Mouse (Mus musculus): ENCODE results near the gene Drap1. TPM values are rescaled to one million over a fixed set of nuclear protein-coding genes. Genes with fewer than 3 reads are reported as not detected.

Drap1 gene
- polyA plus RNA-seq, 1 experiment from 2014 or later = 236 TPM

DNA sequence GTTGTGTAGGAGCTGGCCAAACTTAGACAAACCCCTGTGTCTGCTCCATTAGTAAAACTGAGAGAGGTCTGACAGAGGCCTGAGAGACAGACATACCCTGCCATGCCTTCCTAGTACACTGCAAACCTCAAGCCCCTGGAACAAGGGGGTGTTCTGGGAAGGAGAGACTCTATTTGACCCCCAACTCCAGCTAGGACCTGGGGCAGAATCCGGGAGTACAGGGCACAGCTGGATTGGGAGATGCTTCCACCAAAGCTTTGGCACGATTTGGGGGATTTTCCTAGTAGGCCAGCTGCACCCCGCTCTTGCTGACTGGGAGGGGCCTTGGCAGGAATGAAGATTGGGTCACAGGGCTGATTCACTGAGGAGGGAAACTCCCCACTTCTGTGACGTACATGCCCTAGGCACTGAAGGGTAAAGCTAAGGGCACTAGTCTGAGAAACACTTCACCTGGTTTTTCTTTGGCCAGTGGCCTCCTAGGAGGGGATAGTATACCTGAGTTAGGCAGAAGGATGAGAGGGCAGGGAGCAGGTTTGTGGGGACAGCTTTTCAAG lies 7.2 kb upstream of the Drap1 start:
- no peak overlapping the region for H3K4me3 ChIP-seq (ENCODE audit: low read length)
- H3K36me3 ChIP-seq (ENCODE audit: insufficient read depth, low read length) = peaks cover 3% of the 10 kb centered on the region; the same call in 1 of the 2 replicates
- no peak for ATAC-seq (ENCODE audit: low FRiP score, low TSS enrichment)
- H3K27me3 ChIP-seq (ENCODE audit: insufficient read depth, low read length) = no peaks in the 10 kb centered on the region
- no peak overlapping the region for H3K9ac ChIP-seq (replicated peaks; ENCODE audit: low read length)
- H3K4me1 ChIP-seq (ENCODE audit: insufficient read depth, low read length) = peaks cover 16% of the 10 kb centered on the region
- no peaks in the 10 kb centered on the region for H3K9me3 ChIP-seq (ENCODE audit: low read length)
- H3K4me2 ChIP-seq (replicated peaks; ENCODE audit: low read depth, low read length) = no peak overlapping the region
- 67% methylated on average over 4 of the region's 4 CpGs for WGBS
- no peak overlapping the region for H3K27ac ChIP-seq (ENCODE audit: low read length)

DNA sequence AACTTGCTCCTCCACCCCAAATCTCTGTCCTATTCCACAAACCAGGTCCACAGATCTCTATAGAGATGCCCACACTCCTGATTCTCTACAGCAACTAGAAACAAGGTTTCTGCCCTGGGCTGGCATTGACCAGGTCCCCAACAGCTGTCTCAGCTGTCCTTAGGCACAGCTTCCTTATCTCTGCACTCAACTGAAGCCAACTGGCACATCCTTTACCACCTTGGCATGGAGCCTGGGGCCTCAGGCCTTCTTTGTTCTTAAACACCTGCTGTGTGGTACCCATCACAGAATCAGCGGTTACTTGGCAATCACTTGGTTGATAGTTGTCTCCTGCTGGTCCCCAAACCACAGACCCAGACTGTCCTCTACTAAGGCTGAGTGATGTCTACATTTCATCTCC lies 5.6 kb upstream of the Drap1 start:
- no peak for ATAC-seq (ENCODE audit: low FRiP score, low TSS enrichment)
- Histone ChIP-seq H3K27me3 (ENCODE audit: insufficient read depth, low read length) (no peaks in the 10 kb centered on the region), H3K4me2 (replicated peaks; ENCODE audit: low read depth, low read length) (no peak overlapping the region), H3K9ac (replicated peaks; ENCODE audit: low read length) (no peak overlapping the region), H3K4me1 (ENCODE audit: insufficient read depth, low read length) (peaks cover 29% of the 10 kb centered on the region), H3K9me3 (ENCODE audit: low read length) (no peaks in the 10 kb centered on the region), H3K36me3 (ENCODE audit: insufficient read depth, low read length) (peaks cover 12% of the 10 kb centered on the region), H3K4me3 (ENCODE audit: low read length) (no peak overlapping the region), H3K27ac (ENCODE audit: low read length) (no peak overlapping the region)
- whole genome bisulfite sequencing = 90% methylated on average over 1 of the region's 1 CpGs

DNA sequence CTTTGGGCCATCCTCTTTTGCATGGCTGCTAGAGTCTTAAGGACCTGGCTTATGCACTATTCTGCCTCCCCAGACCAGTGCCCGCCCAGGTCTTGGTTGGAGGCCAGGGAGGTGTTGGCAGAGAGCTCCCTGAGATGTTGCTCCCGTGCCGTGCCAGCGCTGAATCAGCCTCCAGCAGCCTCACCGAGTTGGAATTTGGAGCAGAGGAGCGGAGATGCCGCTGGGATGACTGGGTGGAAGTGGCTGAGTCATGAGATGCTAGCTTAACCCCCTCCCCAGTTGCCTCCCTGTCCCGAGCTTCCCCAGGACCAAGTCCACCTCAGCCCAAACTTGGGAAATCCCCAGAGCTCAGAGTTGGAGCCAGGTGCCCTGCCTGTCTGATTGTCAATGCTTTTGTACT lies 5.0 kb upstream of the Drap1 start:
- H3K4me2 ChIP-seq (replicated peaks; ENCODE audit: low read depth, low read length) = no peak overlapping the region
- peaks cover 29% of the 10 kb centered on the region for H3K4me1 ChIP-seq (ENCODE audit: insufficient read depth, low read length)
- H3K36me3 ChIP-seq (ENCODE audit: insufficient read depth, low read length) = peaks cover 12% of the 10 kb centered on the region
- H3K27me3 ChIP-seq (ENCODE audit: insufficient read depth, low read length) = no peaks in the 10 kb centered on the region
- H3K9me3 ChIP-seq (ENCODE audit: low read length) = no peaks in the 10 kb centered on the region
- 72% methylated on average over 8 of the region's 8 CpGs for WGBS
- no peak for ATAC-seq (ENCODE audit: low FRiP score, low TSS enrichment)
- no peak overlapping the region for H3K27ac ChIP-seq (ENCODE audit: low read length)
- no peak overlapping the region for H3K4me3 ChIP-seq (ENCODE audit: low read length)
- no peak overlapping the region for H3K9ac ChIP-seq (replicated peaks; ENCODE audit: low read length)

DNA sequence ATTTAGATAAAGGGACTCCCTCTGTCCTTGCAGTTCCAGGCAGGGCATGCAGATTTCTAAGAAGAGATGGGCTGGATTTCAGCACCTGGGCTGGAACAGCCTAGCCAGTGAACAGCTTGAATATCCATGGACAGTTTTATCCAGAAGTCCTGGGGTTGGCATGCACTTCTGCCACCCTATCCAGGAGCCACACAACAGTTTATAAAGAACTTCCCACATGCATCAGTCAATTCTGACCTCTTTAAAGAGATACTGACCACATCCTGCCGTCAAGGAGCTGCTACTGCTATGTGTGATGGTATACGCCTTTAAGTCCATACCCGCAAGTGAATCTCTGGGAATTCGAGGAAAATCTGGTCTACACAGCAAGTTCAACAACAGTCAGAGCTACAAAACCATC lies 4.4 kb upstream of the Drap1 start:
- Histone ChIP-seq H3K27me3 (ENCODE audit: insufficient read depth, low read length) (no peaks in the 10 kb centered on the region), H3K9ac (replicated peaks; ENCODE audit: low read length) (no peak overlapping the region), H3K4me3 (ENCODE audit: low read length) (no peak overlapping the region), H3K4me1 (ENCODE audit: insufficient read depth, low read length) (peaks cover 29% of the 10 kb centered on the region), H3K9me3 (ENCODE audit: low read length) (no peaks in the 10 kb centered on the region), H3K4me2 (replicated peaks; ENCODE audit: low read depth, low read length) (no peak overlapping the region), H3K27ac (ENCODE audit: low read length) (no peak overlapping the region), H3K36me3 (ENCODE audit: insufficient read depth, low read length) (peaks cover 12% of the 10 kb centered on the region)
- 77% methylated on average over 4 of the region's 4 CpGs for WGBS
- ATAC-seq (ENCODE audit: low FRiP score, low TSS enrichment) = no peak

DNA sequence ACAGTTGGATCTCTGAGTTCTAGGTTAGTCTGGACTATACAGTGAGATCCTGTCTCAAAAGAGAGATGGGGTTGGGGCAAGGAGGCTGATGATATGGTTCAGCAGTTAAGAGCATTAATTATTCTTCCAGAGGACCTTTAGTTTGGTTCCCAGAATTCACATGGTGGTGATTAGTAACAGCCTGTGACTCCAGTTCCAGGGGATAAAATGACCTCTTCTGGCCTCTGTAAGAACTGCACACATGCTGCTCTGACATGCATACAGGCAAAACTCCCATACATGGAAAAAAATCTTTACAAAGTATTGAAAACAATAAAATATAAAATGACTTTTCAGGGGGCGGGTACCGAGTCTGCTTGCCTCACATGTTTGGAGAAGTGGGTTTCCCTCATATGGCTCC lies 3.3 kb upstream of the Drap1 start:
- H3K4me3 ChIP-seq (ENCODE audit: low read length) = no peak overlapping the region
- no peak overlapping the region for H3K27ac ChIP-seq (ENCODE audit: low read length)
- H3K4me2 ChIP-seq (replicated peaks; ENCODE audit: low read depth, low read length) = no peak overlapping the region
- no peak overlapping the region for H3K9ac ChIP-seq (replicated peaks; ENCODE audit: low read length)
- WGBS = 83% methylated on average over 2 of the region's 2 CpGs
- ATAC-seq (ENCODE audit: low FRiP score, low TSS enrichment) = no peak
- no peaks in the 10 kb centered on the region for H3K9me3 ChIP-seq (ENCODE audit: low read length)
- H3K27me3 ChIP-seq (ENCODE audit: insufficient read depth, low read length) = no peaks in the 10 kb centered on the region
- H3K4me1 ChIP-seq (ENCODE audit: insufficient read depth, low read length) = peaks cover 27% of the 10 kb centered on the region
- H3K36me3 ChIP-seq (ENCODE audit: insufficient read depth, low read length) = peaks cover 12% of the 10 kb centered on the region

DNA sequence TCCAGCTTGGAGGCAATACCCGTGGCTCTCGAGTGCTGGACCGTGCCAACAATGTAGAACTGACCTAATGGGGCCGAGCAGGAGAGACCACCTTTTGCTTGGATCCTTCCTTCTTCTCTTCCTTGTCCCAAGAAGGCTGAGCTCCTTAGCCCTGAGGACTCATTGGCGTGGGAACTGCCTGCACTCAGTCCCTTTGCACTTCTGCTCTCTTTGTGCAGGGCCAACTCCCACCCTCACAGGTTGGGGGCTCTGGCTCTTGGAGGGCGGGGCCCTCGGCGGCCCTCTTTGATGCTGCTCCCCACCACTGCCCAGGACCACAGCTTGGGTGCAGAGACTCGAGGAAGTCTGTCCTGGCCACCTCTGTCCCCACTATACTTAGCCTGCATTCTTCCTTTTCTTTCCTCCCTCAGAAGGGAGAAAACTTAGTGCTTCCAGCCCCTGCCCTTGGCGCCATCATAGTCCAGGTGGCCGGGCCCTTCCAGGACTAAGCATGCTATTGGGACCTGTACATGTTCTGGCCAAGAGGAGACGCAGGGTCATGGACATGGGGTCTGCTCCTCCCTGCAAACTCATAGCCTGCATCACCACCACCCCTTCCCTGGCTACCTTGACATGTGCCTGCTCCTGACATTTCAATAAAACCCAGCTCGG lies 2.0 kb upstream of the Drap1 start:
- WGBS = 90% methylated on average over 13 of the region's 13 CpGs
- H3K27me3 ChIP-seq (ENCODE audit: insufficient read depth, low read length) = no peaks in the 10 kb centered on the region
- H3K4me3 ChIP-seq (ENCODE audit: low read length) = no peak overlapping the region
- H3K36me3 ChIP-seq (ENCODE audit: insufficient read depth, low read length) = peaks cover 20% of the 10 kb centered on the region
- no peaks in the 10 kb centered on the region for H3K9me3 ChIP-seq (ENCODE audit: low read length)
- no peak overlapping the region for H3K27ac ChIP-seq (ENCODE audit: low read length)
- H3K9ac ChIP-seq (replicated peaks; ENCODE audit: low read length) = peak overlapping the region; percentile 5; the same call in 1 of the 2 replicates
- H3K4me2 ChIP-seq (replicated peaks; ENCODE audit: low read depth, low read length) = no peak overlapping the region
- H3K4me1 ChIP-seq (ENCODE audit: insufficient read depth, low read length) = peaks cover 29% of the 10 kb centered on the region
- ATAC-seq (ENCODE audit: low FRiP score, low TSS enrichment) = no peak

DNA sequence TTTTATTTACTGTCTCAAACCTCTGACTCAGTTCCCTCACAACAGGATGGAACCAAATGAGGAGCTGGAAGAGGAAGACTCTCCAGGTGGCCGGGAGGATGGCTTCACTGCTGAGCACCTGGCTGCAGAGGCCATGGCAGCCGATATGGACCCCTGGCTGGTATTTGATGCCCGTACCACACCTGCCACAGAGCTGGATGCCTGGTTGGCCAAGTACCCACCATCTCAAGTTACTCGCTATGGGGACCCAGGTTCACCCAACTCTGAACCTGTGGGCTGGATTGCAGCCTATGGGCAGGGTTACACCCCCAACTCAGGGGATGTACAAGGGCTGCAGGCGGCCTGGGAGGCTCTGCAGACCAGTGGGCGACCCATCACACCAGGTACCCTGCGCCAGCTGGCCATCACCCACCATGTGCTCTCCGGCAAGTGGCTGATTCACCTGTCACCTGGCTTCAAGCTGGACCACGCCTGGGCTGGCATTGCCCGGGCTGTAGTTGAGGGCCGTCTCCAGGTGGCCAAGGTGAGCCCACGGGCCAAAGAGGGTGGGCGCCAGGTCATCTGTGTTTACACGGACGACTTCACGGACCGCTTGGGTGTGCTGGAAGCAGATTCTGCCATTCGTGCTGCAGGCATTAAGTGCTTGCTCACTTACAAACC lies 1.3 kb upstream of the Drap1 start:
- Histone ChIP-seq H3K9ac (replicated peaks; ENCODE audit: low read length) (peak overlapping the region; percentile 83), H3K4me1 (ENCODE audit: insufficient read depth, low read length) (peaks cover 29% of the 10 kb centered on the region), H3K4me2 (replicated peaks; ENCODE audit: low read depth, low read length) (peak overlapping the region; percentile 88), H3K27me3 (ENCODE audit: insufficient read depth, low read length) (no peaks in the 10 kb centered on the region), H3K9me3 (ENCODE audit: low read length) (no peaks in the 10 kb centered on the region), H3K27ac (ENCODE audit: low read length) (peak overlapping the region; percentile 57; the same call in 1 of the 2 replicates), H3K36me3 (ENCODE audit: insufficient read depth, low read length) (peaks cover 26% of the 10 kb centered on the region), H3K4me3 (ENCODE audit: low read length) (peak overlapping the region; percentile 62)
- 81% methylated on average over 18 of the region's 18 CpGs for WGBS
- no peak for ATAC-seq (ENCODE audit: low FRiP score, low TSS enrichment)

DNA sequence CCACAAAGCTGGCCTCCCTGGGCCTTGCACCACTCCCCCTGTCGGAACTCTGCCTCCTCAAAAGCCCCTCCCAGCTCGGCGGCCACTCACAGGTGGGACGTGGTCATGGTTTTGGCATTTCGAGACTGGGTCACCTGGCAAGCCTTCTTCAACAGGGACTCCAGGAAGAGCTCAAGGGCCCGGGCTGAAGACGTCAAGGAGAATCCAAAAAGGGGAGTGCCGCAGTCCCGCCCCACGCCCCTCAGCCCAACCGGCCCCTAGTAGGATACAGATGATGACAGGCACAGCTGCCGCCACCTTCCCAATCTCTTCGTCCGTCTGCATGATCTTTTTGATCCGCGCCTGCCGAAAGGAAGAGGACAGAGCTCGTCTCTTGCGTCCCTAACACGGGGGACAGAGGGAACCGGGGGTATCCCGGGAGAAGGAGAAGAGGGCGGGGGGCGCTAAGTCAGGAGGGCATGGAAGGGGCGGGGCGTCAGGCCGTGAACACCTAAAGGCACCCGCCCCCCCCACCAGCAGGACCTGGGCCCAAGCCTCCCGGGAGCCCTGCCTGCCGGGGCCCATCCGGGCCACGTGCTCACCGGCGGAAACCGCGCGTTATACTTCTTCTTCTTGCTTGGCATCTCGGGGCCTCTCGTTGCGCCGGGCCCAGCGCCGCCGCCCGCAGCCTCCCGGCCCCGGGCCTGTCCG lies 542 bp downstream of the Drap1 start:
- peak; percentile 62 for ATAC-seq (ENCODE audit: low FRiP score, low TSS enrichment)
- Histone ChIP-seq H3K9me3 (ENCODE audit: low read length) (no peaks in the 10 kb centered on the region), H3K4me3 (ENCODE audit: low read length) (peak overlapping the region; percentile 62), H3K9ac (replicated peaks; ENCODE audit: low read length) (peak overlapping the region; percentile 87), H3K36me3 (ENCODE audit: insufficient read depth, low read length) (peaks cover 41% of the 10 kb centered on the region), H3K27ac (ENCODE audit: low read length) (peak overlapping the region; percentile 93), H3K4me1 (ENCODE audit: insufficient read depth, low read length) (peaks cover 29% of the 10 kb centered on the region), H3K27me3 (ENCODE audit: insufficient read depth, low read length) (no peaks in the 10 kb centered on the region), H3K4me2 (replicated peaks; ENCODE audit: low read depth, low read length) (peak overlapping the region; percentile 88)
- under 1% methylated on average over 39 of the region's 48 CpGs for WGBS

DNA sequence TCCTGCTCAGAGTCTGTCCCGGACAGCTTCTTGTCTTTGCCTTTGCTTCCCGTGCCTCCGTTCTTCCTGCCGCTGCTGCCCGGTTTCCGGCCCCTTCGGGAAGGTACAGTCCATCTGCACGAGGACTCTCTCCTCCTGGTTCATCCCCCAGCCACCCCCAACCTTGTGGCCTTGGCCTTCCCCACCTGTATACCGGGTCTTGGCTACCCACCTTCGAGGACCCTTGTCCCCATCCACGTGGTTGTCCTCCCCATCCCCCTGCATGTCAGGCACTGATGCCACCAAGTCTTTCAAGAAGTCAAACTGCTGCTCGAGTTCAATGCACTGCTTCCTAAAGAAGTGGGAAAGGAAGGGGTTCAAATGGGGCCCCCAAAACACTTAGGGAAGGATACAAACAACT lies 1.2 kb downstream of the Drap1 start:
- Histone ChIP-seq H3K9ac (replicated peaks; ENCODE audit: low read length) (peak overlapping the region; percentile 87), H3K4me2 (replicated peaks; ENCODE audit: low read depth, low read length) (peak overlapping the region; percentile 88), H3K4me3 (ENCODE audit: low read length) (peak overlapping the region; percentile 62), H3K27ac (ENCODE audit: low read length) (peak overlapping the region; percentile 93), H3K27me3 (ENCODE audit: insufficient read depth, low read length) (no peaks in the 10 kb centered on the region), H3K4me1 (ENCODE audit: insufficient read depth, low read length) (peaks cover 29% of the 10 kb centered on the region), H3K9me3 (ENCODE audit: low read length) (no peaks in the 10 kb centered on the region), H3K36me3 (ENCODE audit: insufficient read depth, low read length) (peaks cover 41% of the 10 kb centered on the region)
- ATAC-seq (ENCODE audit: low FRiP score, low TSS enrichment) = no peak
- WGBS = 53% methylated on average over 12 of the region's 12 CpGs
